Mouse (Mus musculus): ENCODE measurements around the gene Tex264. TPM values are rescaled to one million over a fixed set of nuclear protein-coding genes. Genes with fewer than 3 reads are reported as not detected.
A peak's percentile ranks its signal among the peaks of the same experiment; 100 is the strongest.

The Tex264 gene
- polyA plus RNA-seq, 1 experiment from 2014 or later, result 46.0 TPM

- Histone ChIP-seq H3K9ac (no peak overlapping the region), H3K4me1 (peaks cover 9% of the 10 kb centered on the region), H3K36me3 (peaks cover 51% of the 10 kb centered on the region), H3K4me3 (no peak overlapping the region), H3K9me3 (no peaks in the 10 kb centered on the region), H3K27me3 (peaks cover 11% of the 10 kb centered on the region), H3K4me2 (replicated peaks) (no peak overlapping the region), H3K27ac (no peak overlapping the region)
- ATAC-seq (ENCODE audit: insufficient number of reproducible peaks, insufficient read depth, low FRiP score, low TSS enrichment), result no peak
- 86% methylated on average over 1 of the region's 1 CpGs for WGBS
Measured at GRCm38 (mm10) chr9:106659935-106660334, 25.8 kb downstream of the Tex264 start.

GRCm38 (mm10) chr9:106659441-106659840 is 26.3 kb downstream of the Tex264 start:
- no peaks in the 10 kb centered on the region for H3K9me3 ChIP-seq
- no peak overlapping the region for H3K4me3 ChIP-seq
- peaks cover 10% of the 10 kb centered on the region for H3K4me1 ChIP-seq
- peaks cover 16% of the 10 kb centered on the region for H3K27me3 ChIP-seq
- ATAC-seq (ENCODE audit: insufficient number of reproducible peaks, insufficient read depth, low FRiP score, low TSS enrichment), result no peak
- WGBS, result 39% methylated on average over 7 of the region's 7 CpGs
- peaks cover 49% of the 10 kb centered on the region for H3K36me3 ChIP-seq
- no peak overlapping the region for H3K4me2 ChIP-seq (replicated peaks)
- H3K9ac ChIP-seq, result no peak overlapping the region
- H3K27ac ChIP-seq, result no peak overlapping the region

- peaks cover 25% of the 10 kb centered on the region for H3K27me3 ChIP-seq
- H3K4me3 ChIP-seq, result no peak overlapping the region
- H3K4me2 ChIP-seq (replicated peaks), result no peak overlapping the region
- H3K9ac ChIP-seq, result no peak overlapping the region
- no peaks in the 10 kb centered on the region for H3K9me3 ChIP-seq
- peaks cover 43% of the 10 kb centered on the region for H3K36me3 ChIP-seq
- no peak overlapping the region for H3K27ac ChIP-seq
- H3K4me1 ChIP-seq, result peaks cover 10% of the 10 kb centered on the region
- WGBS, result 43% methylated on average over 5 of the region's 5 CpGs
- ATAC-seq (ENCODE audit: insufficient number of reproducible peaks, insufficient read depth, low FRiP score, low TSS enrichment), result no peak
Measured at GRCm38 (mm10) chr9:106657592-106657991, 28.1 kb downstream of the Tex264 start.

- Histone ChIP-seq H3K4me3 (no peak overlapping the region), H3K36me3 (peaks cover 35% of the 10 kb centered on the region), H3K27ac (no peak overlapping the region; the same call in 1 of the 2 replicates), H3K4me1 (peaks cover 10% of the 10 kb centered on the region), H3K27me3 (peaks cover 25% of the 10 kb centered on the region), H3K9ac (no peak overlapping the region), H3K4me2 (replicated peaks) (no peak overlapping the region), H3K9me3 (no peaks in the 10 kb centered on the region)
- no peak for ATAC-seq (ENCODE audit: insufficient number of reproducible peaks, insufficient read depth, low FRiP score, low TSS enrichment)
- 43% methylated on average over 5 of the region's 5 CpGs for WGBS
Measured at GRCm38 (mm10) chr9:106656820-106657219, 28.9 kb downstream of the Tex264 start.

- WGBS, result 1% methylated on average over 39 of the region's 44 CpGs
- H3K36me3 ChIP-seq, result peaks cover 28% of the 10 kb centered on the region
- H3K4me2 ChIP-seq (replicated peaks), result peak within 1 kb of the TSS; percentile 61
- no peak within 1 kb of the TSS for H3K27ac ChIP-seq
- peaks cover 10% of the 10 kb centered on the region for H3K4me1 ChIP-seq
- H3K9ac ChIP-seq, result no peak within 1 kb of the TSS
- H3K4me3 ChIP-seq, result peak within 1 kb of the TSS; percentile 29
- H3K27me3 ChIP-seq, result peaks cover 25% of the 10 kb centered on the region
- peak; percentile 41; the same call in 1 of the 2 replicates for ATAC-seq (ENCODE audit: insufficient number of reproducible peaks, insufficient read depth, low FRiP score, low TSS enrichment)
- no peaks in the 10 kb centered on the region for H3K9me3 ChIP-seq
Measured at GRCm38 (mm10) chr9:106655884-106656720, 29.6 kb downstream of the Tex264 start, which contains the start of gene Grm2. TSS of gene Grm2 (minus strand) at chr9:106656082.

GRCm38 (mm10) chr9:106652720-106653119 is 33.0 kb downstream of the Tex264 start:
- no peak overlapping the region for H3K4me2 ChIP-seq (replicated peaks)
- no peak overlapping the region for H3K27ac ChIP-seq
- no peaks in the 10 kb centered on the region for H3K36me3 ChIP-seq
- no peaks in the 10 kb centered on the region for H3K9me3 ChIP-seq
- WGBS, result 83% methylated on average over 1 of the region's 1 CpGs
- peaks cover 29% of the 10 kb centered on the region for H3K27me3 ChIP-seq
- ATAC-seq (ENCODE audit: insufficient number of reproducible peaks, insufficient read depth, low FRiP score, low TSS enrichment), result no peak
- H3K4me3 ChIP-seq, result no peak overlapping the region
- no peak overlapping the region for H3K9ac ChIP-seq
- peaks cover 10% of the 10 kb centered on the region for H3K4me1 ChIP-seq

GRCm38 (mm10) chr9:106647226-106647625 is 38.5 kb downstream of the Tex264 start:
- H3K27me3 ChIP-seq, result 0 out of 2 replicates have a peak, but pooled peaks cover 4% of the 10 kb centered on the region
- no peak overlapping the region for H3K27ac ChIP-seq
- no peaks in the 10 kb centered on the region for H3K36me3 ChIP-seq
- H3K4me3 ChIP-seq, result no peak overlapping the region
- no peaks in the 10 kb centered on the region for H3K9me3 ChIP-seq
- no peak for ATAC-seq (ENCODE audit: insufficient number of reproducible peaks, insufficient read depth, low FRiP score, low TSS enrichment)
- H3K9ac ChIP-seq, result no peak overlapping the region
- H3K4me1 ChIP-seq, result no peaks in the 10 kb centered on the region
- 74% methylated on average over 27 of the region's 27 CpGs for WGBS
- no peak overlapping the region for H3K4me2 ChIP-seq (replicated peaks)

- no peak overlapping the region for H3K27ac ChIP-seq
- no peaks in the 10 kb centered on the region for H3K4me1 ChIP-seq
- H3K9ac ChIP-seq, result no peak overlapping the region
- ATAC-seq (ENCODE audit: insufficient number of reproducible peaks, insufficient read depth, low FRiP score, low TSS enrichment), result no peak
- H3K36me3 ChIP-seq, result no peaks in the 10 kb centered on the region
- whole genome bisulfite sequencing, result 72% methylated on average over 9 of the region's 9 CpGs
- 0 out of 2 replicates have a peak, but pooled peaks cover 3% of the 10 kb centered on the region for H3K27me3 ChIP-seq
- H3K4me2 ChIP-seq (replicated peaks), result no peak overlapping the region
- H3K9me3 ChIP-seq, result no peaks in the 10 kb centered on the region
- H3K4me3 ChIP-seq, result no peak overlapping the region
Measured at GRCm38 (mm10) chr9:106645684-106646271, 39.9 kb downstream of the Tex264 start.

- Histone ChIP-seq H3K27ac (no peak overlapping the region), H3K4me3 (no peak overlapping the region), H3K4me2 (replicated peaks) (no peak overlapping the region), H3K4me1 (no peaks in the 10 kb centered on the region), H3K36me3 (no peaks in the 10 kb centered on the region), H3K27me3 (no peaks in the 10 kb centered on the region), H3K9me3 (no peaks in the 10 kb centered on the region), H3K9ac (no peak overlapping the region)
- ATAC-seq (ENCODE audit: insufficient number of reproducible peaks, insufficient read depth, low FRiP score, low TSS enrichment), result no peak
- WGBS, result 70% methylated on average over 6 of the region's 6 CpGs
Measured at GRCm38 (mm10) chr9:106643787-106644186, 41.9 kb downstream of the Tex264 start.

- no peak overlapping the region for H3K4me2 ChIP-seq (replicated peaks)
- no peak overlapping the region for H3K9ac ChIP-seq
- ATAC-seq (ENCODE audit: insufficient number of reproducible peaks, insufficient read depth, low FRiP score, low TSS enrichment), result no peak
- H3K36me3 ChIP-seq, result no peaks in the 10 kb centered on the region
- no peaks in the 10 kb centered on the region for H3K9me3 ChIP-seq
- no peak overlapping the region for H3K4me3 ChIP-seq
- H3K27me3 ChIP-seq, result no peaks in the 10 kb centered on the region
- no peak overlapping the region for H3K27ac ChIP-seq
- WGBS, result 28% methylated on average over 7 of the region's 7 CpGs
- no peaks in the 10 kb centered on the region for H3K4me1 ChIP-seq
Measured at GRCm38 (mm10) chr9:106643128-106643527, 42.6 kb downstream of the Tex264 start.

GRCm38 (mm10) chr9:106641346-106641745 is 44.4 kb downstream of the Tex264 start:
- Histone ChIP-seq H3K4me3 (no peak overlapping the region), H3K36me3 (no peaks in the 10 kb centered on the region), H3K4me1 (no peaks in the 10 kb centered on the region), H3K27ac (no peak overlapping the region), H3K4me2 (replicated peaks) (no peak overlapping the region), H3K9me3 (no peaks in the 10 kb centered on the region), H3K27me3 (no peaks in the 10 kb centered on the region), H3K9ac (no peak overlapping the region)
- WGBS, result 58% methylated on average over 5 of the region's 5 CpGs
- ATAC-seq (ENCODE audit: insufficient number of reproducible peaks, insufficient read depth, low FRiP score, low TSS enrichment), result no peak

GRCm38 (mm10) chr9:106638154-106638553 is 47.6 kb downstream of the Tex264 start:
- Histone ChIP-seq H3K27me3 (no peaks in the 10 kb centered on the region), H3K4me1 (no peaks in the 10 kb centered on the region), H3K4me2 (replicated peaks) (no peak overlapping the region), H3K9me3 (no peaks in the 10 kb centered on the region), H3K4me3 (no peak overlapping the region), H3K36me3 (no peaks in the 10 kb centered on the region), H3K9ac (no peak overlapping the region), H3K27ac (no peak overlapping the region)
- ATAC-seq (ENCODE audit: insufficient number of reproducible peaks, insufficient read depth, low FRiP score, low TSS enrichment), result no peak
- 89% methylated on average over 8 of the region's 8 CpGs for WGBS

All from embryonic facial prominence, embryonic 12.5 days (tissue).